Mouse (Mus musculus) neural tube, embryonic 15.5 days (tissue): ENCODE measurements around the gene Gm9945. TPM values are rescaled to one million over a fixed set of nuclear protein-coding genes. Genes with fewer than 3 reads are reported as not detected.

Experiments used
- ATAC-seq: fragments of 200-750 bp; cut with Nextera tagmentation; 2 replicates; pipeline ENCODE4 v1.8.0; 2017; ENCODE audit warnings: mild to moderate bottlenecking, moderate TSS enrichment, moderate library complexity; ENCODE audit not compliant: low FRiP score
- H3K27ac ChIP-seq: fragments of 300-500 bp; sonication (generic); replicated peaks from 2 replicates; pipeline ENCODE4 v1.5.1; 2015; ENCODE audit warnings: mild to moderate bottlenecking, inconsistent platforms
- H3K27me3 ChIP-seq: fragments of 300-500 bp; sonication (generic); replicated peaks from 2 replicates; pipeline ENCODE4 v1.6.1; 2015; ENCODE audit warnings: inconsistent platforms
- H3K36me3 ChIP-seq: fragments of 300-500 bp; sonication (generic); 2 replicates; pipeline ENCODE4 v1.6.1; 2015; ENCODE audit warnings: inconsistent platforms
- H3K4me1 ChIP-seq: fragments of 300-500 bp; sonication (generic); 2 replicates; pipeline ENCODE4 v1.6.1; 2015; ENCODE audit warnings: inconsistent platforms
- H3K4me2 ChIP-seq: fragments of 300-500 bp; sonication (generic); 2 replicates; pipeline ENCODE4 v1.6.1; 2015; ENCODE audit warnings: inconsistent platforms, mild to moderate bottlenecking, moderate library complexity
- H3K4me3 ChIP-seq: fragments of 300-500 bp; sonication (generic); replicated peaks from 2 replicates; pipeline ENCODE4 v1.5.1; 2015; ENCODE audit warnings: mild to moderate bottlenecking, inconsistent platforms
- H3K9ac ChIP-seq: fragments of 300-500 bp; sonication (generic); replicated peaks from 2 replicates; pipeline ENCODE4 v1.6.1; 2015; ENCODE audit warnings: mild to moderate bottlenecking, inconsistent platforms
- H3K9me3 ChIP-seq: fragments of 300-500 bp; sonication (generic); replicated peaks from 2 replicates; pipeline ENCODE4 v1.6.1; 2016; ENCODE audit warnings: inconsistent platforms
- WGBS: fragments of 180-500 bp; shearing (Covaris S2); methylation state at CpG from one replicate; pipeline ENCODE4 v1.1.7; 2015; ENCODE audit warnings: mixed read lengths; 5-methylcytosine and 5-hydroxymethylcytosine counted together
- polyA plus RNA-seq: library from polyadenylated mRNA; unstranded; fragments of >200 nt; fragmentation: Nextera tagmentation; extraction: Ambion mirVana; gene quantifications from 2 replicates; pipeline ENCODE4 v1.2.1, GENCODE M21; 2015

Gene Gm9945
- polyA plus RNA-seq, 1 experiment from 2014 or later, result not detected

- Histone ChIP-seq H3K36me3 (no peaks in the 10 kb centered on the region), H3K9ac (no peak overlapping the region), H3K27ac (no peak overlapping the region), H3K27me3 (no peaks in the 10 kb centered on the region), H3K4me1 (no peaks in the 10 kb centered on the region), H3K4me2 (no peak overlapping the region), H3K4me3 (no peak overlapping the region), H3K9me3 (no peaks in the 10 kb centered on the region)
- no peak for ATAC-seq
- 90% methylated on average over 1 of the region's 1 CpGs for WGBS
Measured at GRCm38 (mm10) chr11:53448529-53448928, 31.4 kb upstream of the Gm9945 start.

- H3K4me1 ChIP-seq, result no peaks in the 10 kb centered on the region
- H3K9me3 ChIP-seq, result no peaks in the 10 kb centered on the region
- H3K27ac ChIP-seq, result no peak overlapping the region
- H3K4me2 ChIP-seq, result no peak overlapping the region
- no peaks in the 10 kb centered on the region for H3K36me3 ChIP-seq
- H3K4me3 ChIP-seq, result no peak overlapping the region
- ATAC-seq, result no peak
- 56% methylated on average over 15 of the region's 15 CpGs for WGBS
- peaks cover 11% of the 10 kb centered on the region for H3K27me3 ChIP-seq
- no peak overlapping the region for H3K9ac ChIP-seq
Measured at GRCm38 (mm10) chr11:53450070-53450705, 29.8 kb upstream of the Gm9945 start.

- Histone ChIP-seq H3K4me1 (no peaks in the 10 kb centered on the region), H3K27ac (no peak overlapping the region), H3K36me3 (no peaks in the 10 kb centered on the region), H3K4me2 (no peak overlapping the region), H3K4me3 (no peak overlapping the region), H3K9me3 (no peaks in the 10 kb centered on the region), H3K27me3 (peaks cover 21% of the 10 kb centered on the region), H3K9ac (no peak overlapping the region)
- 61% methylated on average over 2 of the region's 2 CpGs for WGBS
- ATAC-seq, result no peak
Measured at GRCm38 (mm10) chr11:53451361-53451760, 28.6 kb upstream of the Gm9945 start.

GRCm38 (mm10) chr11:53452396-53452795, 27.6 kb upstream of the Gm9945 start:
- no peaks in the 10 kb centered on the region for H3K36me3 ChIP-seq
- peaks cover 10% of the 10 kb centered on the region for H3K4me1 ChIP-seq
- no peaks in the 10 kb centered on the region for H3K9me3 ChIP-seq
- no peak for ATAC-seq
- H3K4me2 ChIP-seq, result no peak overlapping the region
- peaks cover 29% of the 10 kb centered on the region for H3K27me3 ChIP-seq
- no peak overlapping the region for H3K9ac ChIP-seq
- H3K4me3 ChIP-seq, result no peak overlapping the region
- H3K27ac ChIP-seq, result no peak overlapping the region
- WGBS, result 96% methylated on average over 9 of the region's 9 CpGs

GRCm38 (mm10) chr11:53453031-53453430, 26.9 kb upstream of the Gm9945 start:
- H3K4me3 ChIP-seq, result no peak overlapping the region
- H3K27ac ChIP-seq, result no peak overlapping the region
- H3K27me3 ChIP-seq, result peaks cover 35% of the 10 kb centered on the region
- ATAC-seq, result no peak
- H3K4me2 ChIP-seq, result no peak overlapping the region
- H3K36me3 ChIP-seq, result no peaks in the 10 kb centered on the region
- no peaks in the 10 kb centered on the region for H3K9me3 ChIP-seq
- H3K4me1 ChIP-seq, result peaks cover 12% of the 10 kb centered on the region
- H3K9ac ChIP-seq, result no peak overlapping the region
- WGBS, result 87% methylated on average over 5 of the region's 5 CpGs

GRCm38 (mm10) chr11:53456474-53457371, 23.2 kb upstream of the Gm9945 start, which contains the start of the genes Gm10447 and Shroom1:
Gene Gm10447, minus strand, starts transcription at chr11:53457110.
Gene Shroom1, plus strand, starts transcription at chr11:53457205.
- no peaks in the 10 kb centered on the region for H3K9me3 ChIP-seq
- no peaks in the 10 kb centered on the region for H3K36me3 ChIP-seq
- peak within 1 kb of the TSS; percentile 78 for H3K4me2 ChIP-seq
- peaks cover 12% of the 10 kb centered on the region for H3K4me1 ChIP-seq
- H3K9ac ChIP-seq, result peak within 1 kb of the TSS; percentile 49
- H3K27me3 ChIP-seq, result peaks cover 66% of the 10 kb centered on the region
- H3K4me3 ChIP-seq, result peak within 1 kb of the TSS; percentile 43
- 3% methylated on average over 42 of the region's 42 CpGs for WGBS
- 0 out of 2 replicates have a peak within 1 kb of the TSS, but pooled peaks have one; percentile 37 for H3K27ac ChIP-seq
- ATAC-seq, result peak; percentile 63

- Histone ChIP-seq H3K9ac (peak overlapping the region; percentile 49), H3K36me3 (no peaks in the 10 kb centered on the region), H3K27ac (0 out of 2 replicates have a peak overlapping the region, but pooled peaks have one; percentile 37), H3K27me3 (peaks cover 74% of the 10 kb centered on the region), H3K4me3 (peak overlapping the region; percentile 43), H3K9me3 (no peaks in the 10 kb centered on the region), H3K4me2 (peak overlapping the region; percentile 78), H3K4me1 (peaks cover 12% of the 10 kb centered on the region)
- ATAC-seq, result no peak; the same call in 1 of the 2 replicates
- 4% methylated on average over 28 of the region's 29 CpGs for WGBS
Measured at GRCm38 (mm10) chr11:53457372-53457954, 22.5 kb upstream of the Gm9945 start.

GRCm38 (mm10) chr11:53458996-53459395, 21.0 kb upstream of the Gm9945 start:
- Histone ChIP-seq H3K4me2 (no peak overlapping the region), H3K4me1 (peaks cover 22% of the 10 kb centered on the region), H3K36me3 (no peaks in the 10 kb centered on the region), H3K9me3 (no peaks in the 10 kb centered on the region), H3K27ac (no peak overlapping the region), H3K9ac (no peak overlapping the region), H3K4me3 (no peak overlapping the region), H3K27me3 (peaks cover 89% of the 10 kb centered on the region)
- WGBS, result 67% methylated on average over 3 of the region's 3 CpGs
- no peak for ATAC-seq

- Histone ChIP-seq H3K9ac (no peak overlapping the region), H3K9me3 (no peaks in the 10 kb centered on the region), H3K27ac (no peak overlapping the region), H3K36me3 (no peaks in the 10 kb centered on the region), H3K27me3 (peaks cover 90% of the 10 kb centered on the region), H3K4me3 (no peak overlapping the region), H3K4me1 (peaks cover 23% of the 10 kb centered on the region), H3K4me2 (no peak overlapping the region)
- no peak for ATAC-seq
- 87% methylated on average over 3 of the region's 3 CpGs for WGBS
Measured at GRCm38 (mm10) chr11:53460192-53460591, 19.8 kb upstream of the Gm9945 start.

- Histone ChIP-seq H3K4me1 (peaks cover 26% of the 10 kb centered on the region), H3K27me3 (peaks cover 91% of the 10 kb centered on the region), H3K27ac (no peak overlapping the region), H3K9ac (no peak overlapping the region), H3K9me3 (no peaks in the 10 kb centered on the region), H3K4me2 (no peak overlapping the region), H3K36me3 (no peaks in the 10 kb centered on the region), H3K4me3 (no peak overlapping the region)
- WGBS, result 25% methylated on average over 5 of the region's 5 CpGs
- ATAC-seq, result no peak
Measured at GRCm38 (mm10) chr11:53461727-53462126, 18.2 kb upstream of the Gm9945 start.

GRCm38 (mm10) chr11:53463551-53464424, 16.2 kb upstream of the Gm9945 start:
- Histone ChIP-seq H3K9me3 (no peaks in the 10 kb centered on the region), H3K27ac (no peak overlapping the region), H3K4me3 (peak overlapping the region; percentile 44), H3K27me3 (peaks cover 84% of the 10 kb centered on the region), H3K36me3 (no peaks in the 10 kb centered on the region), H3K4me2 (peak overlapping the region; percentile 96), H3K4me1 (peaks cover 20% of the 10 kb centered on the region), H3K9ac (peak overlapping the region; percentile 41; the same call in 1 of the 2 replicates)
- 9% methylated on average over 55 of the region's 55 CpGs for WGBS
- ATAC-seq, result no peak
